Mouse (Mus musculus): ENCODE measurements around the gene Slco2b1. TPM values are rescaled to one million over a fixed set of nuclear protein-coding genes. Genes with fewer than 3 reads are reported as not detected.

Gene Slco2b1
- polyA plus RNA-seq, 1 experiment from 2014 or later = 3.0 TPM

DNA sequence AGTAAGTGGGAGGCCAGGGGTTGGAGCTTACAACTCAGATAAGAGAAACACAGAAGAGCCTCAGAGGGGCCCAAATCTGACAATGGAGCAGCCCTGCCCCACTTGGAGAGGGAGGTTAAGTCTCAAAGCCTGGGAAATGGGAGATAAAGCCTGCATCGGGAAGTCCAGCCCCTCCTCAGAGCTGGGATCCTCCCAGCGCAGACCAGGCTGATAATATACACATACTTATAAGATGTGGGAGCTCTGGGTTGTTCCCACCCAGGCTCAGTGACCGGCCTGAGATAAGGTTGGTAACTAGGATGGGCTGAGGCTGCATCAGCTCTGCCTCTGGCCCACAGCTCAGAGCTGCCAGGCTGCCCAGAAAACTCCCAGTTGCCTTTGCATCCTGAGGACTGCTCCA lies 69.1 kb downstream of the Slco2b1 start:
- Histone ChIP-seq H3K36me3 (ENCODE audit: control insufficient read depth, insufficient read depth, low read length) (no peaks in the 10 kb centered on the region), H3K27ac (ENCODE audit: low read length) (no peak overlapping the region), H3K4me1 (ENCODE audit: control insufficient read depth, insufficient read depth, low read length) (no peaks in the 10 kb centered on the region), H3K4me3 (ENCODE audit: low read length) (no peak overlapping the region), H3K4me2 (ENCODE audit: low read depth, low read length) (no peak overlapping the region), H3K9me3 (ENCODE audit: control insufficient read depth, low read length) (no peaks in the 10 kb centered on the region), H3K9ac (ENCODE audit: low read depth, low read length) (no peak overlapping the region), H3K27me3 (replicated peaks; ENCODE audit: control insufficient read depth, insufficient read depth, low read length) (0 out of 2 replicates have a peak, but pooled peaks cover 3% of the 10 kb centered on the region)
- peak; percentile 42; the same call in 1 of the 2 replicates for ATAC-seq
- WGBS = 38% methylated on average over 3 of the region's 3 CpGs

DNA sequence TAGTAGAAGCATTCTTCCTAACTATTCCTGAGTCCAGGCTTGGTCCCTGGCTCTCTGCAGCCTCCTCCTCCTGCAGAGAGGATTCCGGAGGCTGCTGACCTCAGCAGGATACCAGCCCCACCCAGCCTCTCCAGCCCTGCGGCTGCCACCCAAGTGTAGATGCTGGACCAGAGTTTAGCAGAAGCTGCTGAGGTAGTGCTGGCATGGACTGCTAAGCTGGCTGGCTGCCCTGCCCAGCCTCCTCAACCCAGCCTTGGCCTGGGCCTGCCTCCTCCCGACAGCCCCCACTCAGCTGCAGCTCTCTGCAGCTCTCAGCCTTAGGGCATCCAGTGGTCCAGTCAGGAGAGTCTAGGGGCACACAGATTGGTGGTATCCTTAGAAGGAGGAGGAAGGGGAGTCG lies 69.9 kb downstream of the Slco2b1 start:
- 39% methylated on average over 4 of the region's 4 CpGs for WGBS
- Histone ChIP-seq H3K9ac (ENCODE audit: low read depth, low read length) (no peak overlapping the region), H3K27me3 (replicated peaks; ENCODE audit: control insufficient read depth, insufficient read depth, low read length) (0 out of 2 replicates have a peak, but pooled peaks cover 3% of the 10 kb centered on the region), H3K4me3 (ENCODE audit: low read length) (no peak overlapping the region), H3K4me1 (ENCODE audit: control insufficient read depth, insufficient read depth, low read length) (no peaks in the 10 kb centered on the region), H3K36me3 (ENCODE audit: control insufficient read depth, insufficient read depth, low read length) (no peaks in the 10 kb centered on the region), H3K27ac (ENCODE audit: low read length) (no peak overlapping the region), H3K4me2 (ENCODE audit: low read depth, low read length) (no peak overlapping the region), H3K9me3 (ENCODE audit: control insufficient read depth, low read length) (no peaks in the 10 kb centered on the region)
- no peak for ATAC-seq

DNA sequence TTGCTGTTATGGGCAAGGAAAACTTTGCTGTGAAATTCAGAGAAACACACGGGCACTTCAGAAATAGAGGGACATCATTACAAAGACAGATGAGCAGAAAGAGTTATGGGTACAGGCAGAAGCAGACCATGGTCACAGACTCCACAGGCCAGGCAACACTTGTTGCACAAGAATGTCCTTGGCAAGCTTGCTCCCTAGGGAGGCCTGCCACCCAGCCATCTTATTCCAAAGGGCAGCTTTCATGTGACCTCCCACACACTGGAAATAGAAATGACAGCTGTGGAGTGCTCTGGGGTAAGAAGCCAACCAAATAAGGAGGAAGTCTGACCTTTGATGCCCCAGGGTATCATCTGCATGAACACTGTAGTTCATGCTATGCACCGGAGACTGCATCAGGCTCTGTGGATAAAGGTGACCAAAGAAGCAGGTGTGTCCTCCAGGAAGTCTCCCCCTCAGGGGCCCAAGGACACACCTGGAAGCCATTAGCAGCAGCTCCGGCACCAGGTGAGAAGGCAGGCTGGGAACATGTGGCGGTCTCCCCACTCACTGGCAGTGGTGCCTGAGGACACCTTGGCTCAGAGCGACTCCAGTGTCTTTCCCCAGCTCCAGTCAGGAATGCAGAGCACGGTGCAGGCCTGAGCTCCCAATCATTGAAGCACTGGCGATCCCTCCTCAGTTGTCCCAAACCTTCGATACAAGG lies 77.0 kb downstream of the Slco2b1 start:
- Histone ChIP-seq H3K36me3 (ENCODE audit: control insufficient read depth, insufficient read depth, low read length) (no peaks in the 10 kb centered on the region), H3K4me3 (ENCODE audit: low read length) (no peak overlapping the region), H3K4me2 (ENCODE audit: low read depth, low read length) (no peak overlapping the region), H3K27ac (ENCODE audit: low read length) (no peak overlapping the region), H3K9me3 (ENCODE audit: control insufficient read depth, low read length) (no peaks in the 10 kb centered on the region), H3K27me3 (replicated peaks; ENCODE audit: control insufficient read depth, insufficient read depth, low read length) (no peaks in the 10 kb centered on the region; the same call in none of the 2 replicates), H3K4me1 (ENCODE audit: control insufficient read depth, insufficient read depth, low read length) (no peaks in the 10 kb centered on the region), H3K9ac (ENCODE audit: low read depth, low read length) (no peak overlapping the region)
- no peak for ATAC-seq
- WGBS = 73% methylated on average over 8 of the region's 8 CpGs

DNA sequence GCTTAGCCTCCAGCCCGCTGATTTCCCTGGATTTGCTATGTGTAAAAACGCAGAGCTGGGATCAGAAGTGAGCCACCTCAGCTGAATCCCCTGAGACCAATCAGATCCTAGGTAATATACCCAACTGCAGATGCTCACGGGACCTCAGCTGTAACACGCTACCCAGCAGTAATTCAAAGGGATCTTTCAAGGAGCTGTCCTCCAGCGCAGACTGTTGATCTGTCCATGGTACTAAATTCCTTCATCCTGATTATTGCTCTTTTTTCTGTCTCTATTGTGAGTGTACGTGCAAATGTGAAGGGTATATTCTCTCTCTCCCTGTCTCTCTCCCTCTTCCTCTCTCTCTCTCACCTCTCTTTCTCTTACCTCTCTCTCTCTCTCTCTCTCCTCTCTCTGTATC lies 78.9 kb downstream of the Slco2b1 start:
- no peak for ATAC-seq
- Histone ChIP-seq H3K4me2 (ENCODE audit: low read depth, low read length) (no peak overlapping the region), H3K4me3 (ENCODE audit: low read length) (no peak overlapping the region), H3K27ac (ENCODE audit: low read length) (no peak overlapping the region), H3K9me3 (ENCODE audit: control insufficient read depth, low read length) (no peaks in the 10 kb centered on the region), H3K27me3 (replicated peaks; ENCODE audit: control insufficient read depth, insufficient read depth, low read length) (peaks cover 11% of the 10 kb centered on the region), H3K36me3 (ENCODE audit: control insufficient read depth, insufficient read depth, low read length) (no peaks in the 10 kb centered on the region), H3K9ac (ENCODE audit: low read depth, low read length) (no peak overlapping the region), H3K4me1 (ENCODE audit: control insufficient read depth, insufficient read depth, low read length) (no peaks in the 10 kb centered on the region)
- 16% methylated on average over 6 of the region's 6 CpGs for WGBS

DNA sequence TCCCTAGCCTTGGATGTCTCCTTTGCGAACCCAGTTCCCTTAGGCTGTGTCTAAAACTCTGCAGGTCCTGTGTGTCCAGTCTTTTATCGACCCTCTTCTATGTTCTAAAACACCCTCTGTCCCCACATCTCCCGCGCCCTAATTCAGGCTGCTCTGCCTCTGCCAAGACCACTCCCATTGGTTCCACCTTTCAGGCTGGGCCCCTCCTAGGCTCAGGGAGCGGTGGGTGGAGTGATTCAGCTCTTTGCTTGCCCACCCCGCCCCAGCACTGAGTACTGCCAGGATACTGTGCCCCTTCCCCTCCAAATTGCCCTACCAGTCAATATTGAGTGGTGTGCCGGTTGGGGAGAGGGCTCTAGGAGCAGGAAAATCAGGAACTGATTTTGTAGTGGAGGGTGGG lies 83.8 kb downstream of the Slco2b1 start:
- Histone ChIP-seq H3K9me3 (ENCODE audit: control insufficient read depth, low read length) (no peaks in the 10 kb centered on the region), H3K27me3 (replicated peaks; ENCODE audit: control insufficient read depth, insufficient read depth, low read length) (peaks cover 43% of the 10 kb centered on the region), H3K36me3 (ENCODE audit: control insufficient read depth, insufficient read depth, low read length) (no peaks in the 10 kb centered on the region), H3K9ac (ENCODE audit: low read depth, low read length) (no peak overlapping the region), H3K4me3 (ENCODE audit: low read length) (no peak overlapping the region; the same call in 1 of the 2 replicates), H3K27ac (ENCODE audit: low read length) (no peak overlapping the region), H3K4me2 (ENCODE audit: low read depth, low read length) (no peak overlapping the region; the same call in 1 of the 2 replicates), H3K4me1 (ENCODE audit: control insufficient read depth, insufficient read depth, low read length) (peaks cover 16% of the 10 kb centered on the region)
- WGBS = 5% methylated on average over 7 of the region's 7 CpGs
- ATAC-seq = no peak

DNA sequence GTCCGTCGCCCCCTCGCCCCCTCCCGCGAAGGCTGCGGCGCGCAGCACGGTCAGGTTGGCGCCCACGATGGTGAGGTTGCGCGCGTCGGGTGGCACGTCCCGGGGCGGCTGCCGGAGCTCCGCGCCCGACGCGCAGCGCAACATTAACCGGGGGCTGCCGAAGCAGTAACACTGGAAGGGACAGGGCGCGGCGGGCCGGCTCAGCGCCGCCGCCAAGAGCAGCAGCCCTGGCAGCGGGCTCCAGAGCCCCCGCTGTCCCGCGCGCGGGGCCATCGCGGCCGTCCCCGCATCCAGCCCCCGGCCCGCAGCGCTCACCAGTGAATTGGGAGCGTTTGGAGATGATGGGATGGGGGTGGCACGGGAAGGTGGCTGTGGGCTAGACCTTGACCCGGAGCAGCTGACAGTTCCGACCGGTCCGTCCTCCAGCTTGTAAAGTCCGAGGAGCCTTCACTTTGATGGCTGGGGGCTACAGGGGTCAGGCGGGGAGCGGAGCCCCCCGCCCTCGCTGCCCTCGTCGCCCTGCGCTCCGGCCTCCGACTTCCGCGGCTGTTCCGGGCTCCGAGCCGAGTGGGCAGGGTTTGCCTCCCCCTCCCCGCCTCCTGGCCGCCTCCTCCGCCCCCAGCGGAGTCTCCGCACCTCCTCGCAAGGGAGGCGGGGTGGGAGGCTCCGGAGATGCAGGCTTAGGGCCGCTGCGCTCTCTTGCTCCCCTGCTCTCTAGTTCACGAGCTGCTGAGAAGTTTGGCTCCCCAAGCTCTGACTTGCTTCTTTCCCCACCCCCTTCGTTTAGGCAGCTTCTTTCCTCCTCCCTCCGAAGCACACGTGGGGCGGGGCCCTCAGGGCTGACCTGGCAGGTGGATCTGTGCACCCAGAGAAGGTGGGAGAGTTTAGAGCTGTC lies 84.5 kb downstream of the Slco2b1 start, which contains the start of gene Tpbgl:
TSS of gene Tpbgl (minus strand) at position 728 of the 895 bp plus-strand sequence.
- Histone ChIP-seq H3K4me1 (ENCODE audit: control insufficient read depth, insufficient read depth, low read length) (peaks cover 16% of the 10 kb centered on the region), H3K36me3 (ENCODE audit: control insufficient read depth, insufficient read depth, low read length) (no peaks in the 10 kb centered on the region), H3K4me2 (ENCODE audit: low read depth, low read length) (peak within 1 kb of the TSS; percentile 98), H3K4me3 (ENCODE audit: low read length) (peak within 1 kb of the TSS; percentile 57), H3K27me3 (replicated peaks; ENCODE audit: control insufficient read depth, insufficient read depth, low read length) (peaks cover 43% of the 10 kb centered on the region), H3K9ac (ENCODE audit: low read depth, low read length) (peak within 1 kb of the TSS; percentile 60), H3K9me3 (ENCODE audit: control insufficient read depth, low read length) (no peaks in the 10 kb centered on the region), H3K27ac (ENCODE audit: low read length) (no peak within 1 kb of the TSS)
- under 1% methylated on average over 71 of the region's 83 CpGs for WGBS
- ATAC-seq = peak; percentile 43

DNA sequence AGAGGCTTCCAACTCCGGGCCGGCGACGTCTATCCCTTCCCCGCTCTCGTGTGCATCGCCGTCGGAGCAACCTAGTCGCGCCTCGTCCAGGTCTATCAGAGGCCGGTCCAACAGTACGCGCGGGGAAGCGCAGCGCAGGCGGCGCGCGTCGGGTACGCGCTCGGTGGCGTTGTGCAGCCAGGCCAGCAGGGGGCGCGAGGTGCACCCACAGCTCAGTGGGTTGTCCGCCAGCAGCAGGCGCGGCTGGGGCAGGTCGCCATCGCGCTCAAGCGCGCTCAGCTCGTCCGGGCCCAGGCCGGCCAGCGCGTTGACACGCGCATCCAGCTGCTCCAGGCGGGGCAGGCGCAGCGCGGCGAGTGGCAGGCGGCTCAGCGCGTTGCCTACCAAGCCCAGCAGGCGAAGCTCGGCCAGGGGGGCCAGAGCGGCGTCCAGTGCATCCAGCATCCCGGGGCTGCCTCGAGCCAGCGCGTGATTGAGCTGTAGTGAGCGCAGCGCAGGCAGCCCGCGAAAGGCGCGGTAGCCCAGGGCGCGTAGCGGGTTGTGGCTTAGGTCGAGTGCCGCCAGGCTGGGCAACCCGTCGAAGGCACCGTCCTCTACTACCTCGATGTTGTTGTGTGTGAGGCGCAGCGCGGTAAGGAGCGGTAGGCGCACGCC lies 85.3 kb downstream of the Slco2b1 start:
- peak overlapping the region; percentile 98 for H3K4me2 ChIP-seq (ENCODE audit: low read depth, low read length)
- H3K36me3 ChIP-seq (ENCODE audit: control insufficient read depth, insufficient read depth, low read length) = no peaks in the 10 kb centered on the region
- H3K9me3 ChIP-seq (ENCODE audit: control insufficient read depth, low read length) = no peaks in the 10 kb centered on the region
- no peak overlapping the region for H3K27ac ChIP-seq (ENCODE audit: low read length)
- peak overlapping the region; percentile 60 for H3K9ac ChIP-seq (ENCODE audit: low read depth, low read length)
- WGBS = under 1% methylated on average over 81 of the region's 81 CpGs
- peaks cover 43% of the 10 kb centered on the region for H3K27me3 ChIP-seq (replicated peaks; ENCODE audit: control insufficient read depth, insufficient read depth, low read length)
- ATAC-seq = peak; percentile 87
- H3K4me3 ChIP-seq (ENCODE audit: low read length) = peak overlapping the region; percentile 57
- peaks cover 16% of the 10 kb centered on the region for H3K4me1 ChIP-seq (ENCODE audit: control insufficient read depth, insufficient read depth, low read length)

DNA sequence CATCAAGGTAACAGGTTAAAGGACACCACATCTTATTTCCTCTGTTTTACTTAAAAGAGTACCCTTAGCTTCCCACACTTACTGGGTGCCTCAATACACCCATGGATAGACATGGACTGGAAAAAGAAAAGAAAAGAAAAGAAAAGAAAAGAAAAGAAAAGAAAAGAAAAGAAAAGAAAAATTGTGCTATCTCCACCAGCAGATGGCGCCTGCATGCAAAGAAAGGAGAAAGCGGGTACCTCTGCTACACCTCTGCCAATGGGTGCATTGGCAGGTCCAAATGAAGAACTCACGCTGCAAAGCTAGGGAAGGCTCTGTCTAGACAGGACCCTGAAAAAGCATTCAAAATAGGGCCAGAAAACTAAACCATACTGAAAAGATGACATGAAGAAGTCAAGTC lies 92.3 kb downstream of the Slco2b1 start:
- Histone ChIP-seq H3K27ac (ENCODE audit: low read length) (no peak overlapping the region), H3K27me3 (replicated peaks; ENCODE audit: control insufficient read depth, insufficient read depth, low read length) (peaks cover 3% of the 10 kb centered on the region; the same call in 1 of the 2 replicates), H3K9me3 (ENCODE audit: control insufficient read depth, low read length) (no peaks in the 10 kb centered on the region), H3K4me2 (ENCODE audit: low read depth, low read length) (no peak overlapping the region), H3K9ac (ENCODE audit: low read depth, low read length) (no peak overlapping the region), H3K4me3 (ENCODE audit: low read length) (no peak overlapping the region), H3K4me1 (ENCODE audit: control insufficient read depth, insufficient read depth, low read length) (no peaks in the 10 kb centered on the region), H3K36me3 (ENCODE audit: control insufficient read depth, insufficient read depth, low read length) (no peaks in the 10 kb centered on the region)
- WGBS = 5% methylated on average over 3 of the region's 3 CpGs
- ATAC-seq = no peak

DNA sequence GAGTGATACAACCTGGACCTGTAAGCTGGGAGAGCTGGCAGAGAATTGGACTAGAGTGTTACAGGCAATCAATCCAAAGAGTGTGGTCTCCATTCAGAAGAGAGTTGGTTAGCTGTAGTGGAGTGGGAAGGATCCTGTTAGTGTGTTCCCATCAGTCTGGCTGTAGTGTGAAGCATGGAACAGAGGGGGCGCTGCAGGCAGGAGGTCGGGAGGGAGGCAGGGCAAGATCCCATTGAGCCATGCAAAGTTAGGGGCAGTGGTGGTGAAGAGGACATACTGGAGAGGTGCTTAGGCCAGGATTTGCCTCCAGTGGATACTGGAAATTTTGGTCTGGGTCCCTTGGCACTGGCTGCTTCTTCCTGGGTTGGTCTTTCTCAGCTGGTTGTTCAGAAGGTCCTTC lies 92.9 kb downstream of the Slco2b1 start:
- Histone ChIP-seq H3K27me3 (replicated peaks; ENCODE audit: control insufficient read depth, insufficient read depth, low read length) (no peaks in the 10 kb centered on the region; the same call in 1 of the 2 replicates), H3K9ac (ENCODE audit: low read depth, low read length) (no peak overlapping the region), H3K4me3 (ENCODE audit: low read length) (no peak overlapping the region), H3K27ac (ENCODE audit: low read length) (no peak overlapping the region), H3K4me1 (ENCODE audit: control insufficient read depth, insufficient read depth, low read length) (no peaks in the 10 kb centered on the region), H3K36me3 (ENCODE audit: control insufficient read depth, insufficient read depth, low read length) (no peaks in the 10 kb centered on the region), H3K4me2 (ENCODE audit: low read depth, low read length) (no peak overlapping the region), H3K9me3 (ENCODE audit: control insufficient read depth, low read length) (no peaks in the 10 kb centered on the region)
- no peak for ATAC-seq
- WGBS = 49% methylated on average over 2 of the region's 2 CpGs

All from intestine, embryonic 16.5 days (tissue).